Mouse (Mus musculus) liver, embryonic 12.5 days (tissue): ENCODE results near the gene Cirbp. TPM values are rescaled to one million over a fixed set of nuclear protein-coding genes. Genes with fewer than 3 reads are reported as not detected.
"Not testable (repeated sequence)": the region's sequence is repeated elsewhere in the genome, so short reads cannot be mapped to it uniquely, and the experiment has no call there.

ENCODE experiments used
- ATAC-seq: fragments of 200-750 bp; cut with Nextera tagmentation; 2 replicates; pipeline ENCODE4 v1.8.0; 2017; ENCODE audit warnings: moderate number of reproducible peaks, mild to moderate bottlenecking, moderate library complexity
- H3K27ac ChIP-seq: fragments of 300-500 bp; sonication (generic); 2 replicates; pipeline ENCODE4 v1.5.1; 2016; ENCODE audit warnings: mild to moderate bottlenecking
- H3K27me3 ChIP-seq: fragments of 300-500 bp; sonication (generic); replicated peaks from 2 replicates; pipeline ENCODE4 v1.6.1; 2016; ENCODE audit warnings: mild to moderate bottlenecking, moderate library complexity
- H3K36me3 ChIP-seq: fragments of 300-500 bp; sonication (generic); 2 replicates; pipeline ENCODE4 v1.6.1; 2016; ENCODE audit warnings: mild to moderate bottlenecking, moderate library complexity
- H3K4me1 ChIP-seq: fragments of 300-500 bp; sonication (generic); 2 replicates; pipeline ENCODE4 v1.6.1; 2016
- H3K4me2 ChIP-seq: fragments of 300-500 bp; sonication (generic); 2 replicates; pipeline ENCODE4 v1.6.1; 2016; ENCODE audit warnings: mild to moderate bottlenecking, moderate library complexity
- H3K4me3 ChIP-seq: fragments of 300-500 bp; sonication (generic); 2 replicates; pipeline ENCODE4 v1.5.1; 2016; ENCODE audit warnings: mild to moderate bottlenecking, moderate library complexity
- H3K9ac ChIP-seq: fragments of 300-500 bp; sonication (generic); 2 replicates; pipeline ENCODE4 v1.6.1; 2016; ENCODE audit warnings: mild to moderate bottlenecking, moderate library complexity
- H3K9me3 ChIP-seq: fragments of 300-500 bp; sonication (generic); replicated peaks from 2 replicates; pipeline ENCODE4 v1.6.1; 2016; ENCODE audit warnings: mild to moderate bottlenecking, moderate library complexity
- WGBS: fragments of 180-500 bp; shearing (Covaris S2); methylation state at CpG from one replicate; pipeline ENCODE4 v1.1.7; 2016; ENCODE audit not compliant: insufficient replicate concordance; 5-methylcytosine and 5-hydroxymethylcytosine counted together
- polyA plus RNA-seq: library from polyadenylated mRNA; unstranded; fragments of >200 nt; fragmentation: Nextera tagmentation; extraction: Ambion mirVana; gene quantifications from 2 replicates; pipeline ENCODE4 v1.2.1, GENCODE M21; 2016

The Cirbp gene
- polyA plus RNA-seq, 1 experiment from 2014 or later = 22.1 TPM

DNA sequence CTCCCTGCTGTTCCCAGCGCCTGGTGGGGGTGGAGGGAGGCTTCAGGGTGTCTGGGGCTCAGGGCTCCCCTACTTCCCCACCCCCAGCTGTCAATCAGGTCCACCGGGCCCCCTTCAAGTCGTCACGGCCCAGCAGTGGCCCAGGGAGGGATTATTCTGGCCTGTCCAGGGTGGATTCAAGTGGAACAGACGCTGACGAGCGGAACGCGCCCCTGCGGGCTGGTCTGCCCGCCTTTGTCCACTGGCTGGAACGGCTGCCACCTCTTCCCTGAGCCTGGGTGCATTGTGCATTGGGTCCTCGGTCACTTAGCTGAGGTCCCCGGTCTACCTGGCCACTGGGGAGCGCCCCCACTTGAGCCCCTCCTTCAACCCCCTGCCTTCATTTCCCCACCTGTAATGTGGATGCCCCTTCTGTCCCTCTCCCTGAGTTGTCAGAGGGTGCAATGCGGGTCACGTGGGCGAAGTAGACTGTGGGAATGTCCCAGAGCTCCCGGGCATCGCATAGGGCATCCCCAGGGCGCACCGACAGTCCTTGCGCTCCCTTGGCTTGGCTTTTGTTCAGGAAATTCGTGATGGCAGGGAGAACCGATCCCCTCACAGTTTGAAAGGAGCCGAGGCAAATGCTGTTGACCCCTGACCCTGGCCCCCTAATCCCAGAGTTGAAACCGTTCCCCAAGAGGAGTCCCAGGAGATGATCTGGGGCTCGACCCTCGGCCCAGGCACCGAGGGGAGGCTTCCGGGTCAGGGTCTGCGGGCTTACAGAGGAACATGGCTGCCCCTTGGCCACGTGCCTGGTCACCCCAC lies 31.2 kb downstream of the Cirbp start:
- 74% methylated on average over 33 of the region's 33 CpGs for WGBS
- no peak for ATAC-seq
- peaks cover 17% of the 10 kb centered on the region for H3K4me1 ChIP-seq
- no peak overlapping the region for H3K4me2 ChIP-seq
- no peaks in the 10 kb centered on the region for H3K9me3 ChIP-seq
- no peaks in the 10 kb centered on the region for H3K36me3 ChIP-seq
- peaks cover 52% of the 10 kb centered on the region for H3K27me3 ChIP-seq
- H3K9ac ChIP-seq = no peak overlapping the region
- H3K27ac ChIP-seq = no peak overlapping the region
- H3K4me3 ChIP-seq = no peak overlapping the region

DNA sequence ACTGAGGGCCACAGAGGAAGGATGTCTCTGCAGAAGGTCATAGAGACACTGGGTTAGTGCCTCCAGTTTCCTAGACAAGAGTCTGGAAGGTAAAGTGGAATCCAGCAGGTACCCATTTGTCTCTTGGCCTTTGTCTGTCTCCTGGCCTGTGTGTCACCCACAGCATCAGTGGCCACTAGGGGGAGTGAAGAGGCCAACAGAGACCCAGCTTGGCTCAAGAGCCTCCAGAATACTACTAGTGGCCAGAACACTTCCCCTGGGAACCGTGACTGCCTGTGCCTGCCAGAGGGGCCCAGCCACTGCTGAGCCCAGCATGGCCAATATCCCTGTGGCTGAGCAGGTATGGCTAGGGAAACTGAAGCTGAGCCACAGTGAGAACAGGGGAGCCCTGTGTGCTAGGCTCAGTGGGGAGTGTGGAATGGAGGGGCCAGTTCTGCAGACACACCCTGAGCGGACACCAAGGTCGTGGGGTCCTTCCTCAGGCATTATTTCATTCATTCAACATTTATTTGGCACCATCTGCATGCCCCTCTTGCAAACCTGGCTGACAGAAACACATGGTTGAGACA lies 33.7 kb downstream of the Cirbp start:
- peak; percentile 76; the same call in 1 of the 2 replicates for ATAC-seq
- Histone ChIP-seq H3K4me2 (no peak overlapping the region), H3K36me3 (no peaks in the 10 kb centered on the region), H3K9me3 (no peaks in the 10 kb centered on the region), H3K4me3 (no peak overlapping the region), H3K9ac (no peak overlapping the region), H3K4me1 (peaks cover 3% of the 10 kb centered on the region; the same call in 1 of the 2 replicates), H3K27me3 (peaks cover 34% of the 10 kb centered on the region; the same call in 1 of the 2 replicates), H3K27ac (no peak overlapping the region)
- WGBS = 40% methylated on average over 3 of the region's 3 CpGs

DNA sequence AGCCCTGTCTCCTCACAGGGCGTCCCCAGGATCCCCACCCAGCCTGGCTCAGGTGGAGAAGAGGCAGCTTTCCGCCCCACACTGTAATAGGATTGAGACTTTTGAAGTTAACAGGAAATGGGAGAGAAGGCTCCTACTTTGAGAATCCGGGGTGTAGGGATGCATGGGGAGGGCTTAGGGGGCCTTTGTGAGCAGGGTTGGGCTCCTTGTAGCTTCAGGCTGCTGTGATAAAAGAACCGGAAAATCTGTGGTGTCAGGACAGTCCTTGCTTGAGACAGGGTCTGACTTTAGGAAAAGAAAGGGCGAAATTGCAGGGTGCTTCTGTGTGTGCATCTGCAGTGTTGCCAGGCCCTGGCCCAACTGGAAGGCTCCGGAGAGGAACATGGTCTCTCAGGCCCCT lies 34.7 kb downstream of the Cirbp start:
- H3K4me3 ChIP-seq = no peak overlapping the region
- no peak for ATAC-seq

DNA sequence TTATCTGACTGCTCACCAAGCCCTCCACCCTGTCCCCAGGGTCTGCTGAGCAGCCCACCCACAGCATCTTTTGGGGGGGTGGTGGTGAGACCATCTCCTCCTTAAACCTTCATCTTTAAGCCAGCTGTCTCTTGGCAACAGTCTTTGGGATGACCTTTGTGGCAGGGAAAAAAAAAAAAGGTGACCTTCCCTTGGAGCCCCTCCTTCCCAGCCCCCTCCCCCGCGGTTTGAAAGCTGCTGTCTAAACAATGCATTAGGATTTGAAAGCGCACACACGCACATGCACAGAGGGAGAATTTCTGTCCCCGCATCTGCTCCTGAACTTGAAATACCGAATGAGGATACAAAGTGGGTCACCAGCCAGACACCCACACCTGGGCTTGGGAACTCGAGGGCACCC lies 38.3 kb downstream of the Cirbp start:
- ATAC-seq = no peak
- Histone ChIP-seq H3K9me3 (no peaks in the 10 kb centered on the region), H3K4me2 (no peak overlapping the region), H3K36me3 (no peaks in the 10 kb centered on the region), H3K4me1 (peaks cover 3% of the 10 kb centered on the region; the same call in 1 of the 2 replicates), H3K4me3 (no peak overlapping the region), H3K27me3 (peaks cover 49% of the 10 kb centered on the region), H3K27ac (no peak overlapping the region), H3K9ac (no peak overlapping the region)
- 45% methylated on average over 7 of the region's 7 CpGs for WGBS

More for the DNA sequence above, 34.7 kb downstream of the Cirbp start:
- H3K36me3 ChIP-seq = no peaks in the 10 kb centered on the region
- no peak overlapping the region for H3K9ac ChIP-seq
- no peak overlapping the region for H3K4me2 ChIP-seq
- 60% methylated on average over 6 of the region's 6 CpGs for WGBS
- H3K9me3 ChIP-seq = no peaks in the 10 kb centered on the region
- H3K4me1 ChIP-seq = peaks cover 3% of the 10 kb centered on the region; the same call in 1 of the 2 replicates
- no peak overlapping the region for H3K27ac ChIP-seq
- peaks cover 36% of the 10 kb centered on the region for H3K27me3 ChIP-seq

DNA sequence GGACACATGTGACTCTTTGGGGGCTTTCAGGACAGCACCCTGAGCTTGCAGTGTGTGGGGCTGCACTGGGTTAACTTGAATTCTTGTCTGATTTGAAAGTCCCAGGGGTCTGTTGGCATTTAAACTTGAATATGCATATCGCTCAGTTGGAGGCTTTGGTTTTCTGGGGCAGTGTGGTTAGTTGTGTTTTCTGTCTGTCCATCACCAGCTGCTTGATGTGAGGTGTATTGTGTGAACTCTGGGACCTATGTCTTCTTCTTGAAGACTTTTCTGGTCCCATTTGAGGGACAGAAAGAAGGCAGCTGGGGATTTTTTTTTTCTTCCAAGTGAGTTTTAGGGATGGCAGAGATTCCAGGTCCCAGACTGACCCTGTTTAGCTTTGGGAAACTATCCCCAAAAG lies 41.4 kb downstream of the Cirbp start:
- Histone ChIP-seq H3K4me1 (no peaks in the 10 kb centered on the region), H3K36me3 (no peaks in the 10 kb centered on the region), H3K9ac (no peak overlapping the region), H3K4me2 (no peak overlapping the region), H3K4me3 (no peak overlapping the region), H3K27ac (no peak overlapping the region), H3K27me3 (peaks cover 50% of the 10 kb centered on the region), H3K9me3 (no peaks in the 10 kb centered on the region)
- 54% methylated on average over 1 of the region's 1 CpGs for WGBS
- no peak for ATAC-seq

DNA sequence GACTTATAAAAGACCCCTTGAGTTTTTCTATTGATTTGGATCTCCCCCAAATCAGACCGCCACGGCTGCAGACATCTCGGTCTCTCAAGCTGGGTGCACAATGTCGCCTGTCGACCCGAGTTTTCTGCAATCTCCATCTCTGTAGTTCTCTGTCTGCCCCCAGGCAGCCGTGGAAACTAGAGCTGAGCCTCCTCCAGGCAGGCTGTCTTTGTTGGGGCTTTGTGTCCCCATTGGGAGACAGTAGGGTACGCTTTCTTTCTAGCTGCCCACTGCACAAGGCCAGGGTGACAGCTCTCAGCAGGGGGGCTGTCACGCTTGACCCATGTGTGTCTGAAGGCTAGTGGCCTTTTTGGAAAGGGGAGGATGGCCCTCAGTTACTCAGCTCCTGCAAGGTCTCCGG lies 41.9 kb downstream of the Cirbp start:
- Histone ChIP-seq H3K4me2 (no peak overlapping the region), H3K9me3 (no peaks in the 10 kb centered on the region), H3K4me3 (no peak overlapping the region), H3K36me3 (no peaks in the 10 kb centered on the region), H3K27me3 (peaks cover 50% of the 10 kb centered on the region), H3K27ac (no peak overlapping the region), H3K4me1 (no peaks in the 10 kb centered on the region), H3K9ac (no peak overlapping the region)
- no peak for ATAC-seq
- WGBS = 66% methylated on average over 10 of the region's 10 CpGs

DNA sequence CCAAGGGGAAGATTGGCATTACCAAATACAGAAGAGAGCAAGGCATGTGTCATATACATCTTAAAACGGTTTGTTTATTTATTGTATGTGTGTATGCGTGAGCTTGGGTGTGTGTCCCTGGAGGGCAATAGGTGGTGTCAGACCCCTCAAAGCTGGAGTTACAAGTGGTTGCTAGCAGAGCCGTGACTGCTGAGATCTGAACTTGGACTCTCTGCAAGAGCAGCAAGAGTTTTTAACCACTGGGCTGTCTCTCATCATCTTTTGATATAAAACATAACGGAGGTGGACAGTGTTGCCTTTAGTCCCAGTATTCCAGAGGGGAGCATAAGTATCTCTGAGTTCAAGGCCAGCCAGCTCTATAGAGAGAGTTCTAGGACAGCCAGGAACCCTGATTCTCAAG lies 42.5 kb downstream of the Cirbp start:
- Histone ChIP-seq H3K9me3 (no peaks in the 10 kb centered on the region), H3K36me3 (no peaks in the 10 kb centered on the region), H3K27ac (no peak overlapping the region), H3K4me1 (no peaks in the 10 kb centered on the region), H3K4me3 (no peak overlapping the region), H3K4me2 (no peak overlapping the region), H3K27me3 (peaks cover 50% of the 10 kb centered on the region), H3K9ac (no peak overlapping the region)
- 76% methylated on average over 4 of the region's 4 CpGs for WGBS
- ATAC-seq = no peak

DNA sequence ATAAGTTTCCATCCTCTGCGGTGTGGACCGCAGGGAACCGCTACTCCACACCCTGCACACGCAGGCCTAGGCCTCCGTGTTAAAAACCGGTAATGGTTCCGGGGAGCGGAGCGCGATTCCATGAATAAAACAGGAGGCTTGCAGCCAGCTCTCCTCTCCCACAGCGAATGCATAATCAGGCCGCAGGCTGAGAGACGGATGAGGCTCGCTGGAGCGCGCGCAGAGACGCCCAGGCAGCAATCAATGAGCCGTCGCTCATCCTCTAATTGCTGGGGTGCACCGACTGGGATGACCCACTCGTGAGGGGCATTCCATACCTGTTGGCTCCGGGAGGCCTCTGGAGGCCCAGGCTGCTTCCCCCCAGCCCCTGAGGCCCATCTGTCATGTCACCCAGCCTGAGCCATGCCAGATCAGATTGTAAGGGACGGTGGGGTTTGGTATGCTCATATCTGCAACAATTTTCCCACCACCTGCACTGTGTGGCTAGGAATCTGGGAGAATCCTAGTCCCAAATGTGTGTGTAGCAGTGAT lies 43.1 kb downstream of the Cirbp start:
- H3K4me1 ChIP-seq = no peaks in the 10 kb centered on the region
- ATAC-seq = no peak
- no peaks in the 10 kb centered on the region for H3K9me3 ChIP-seq
- H3K27ac ChIP-seq = no peak overlapping the region
- peaks cover 50% of the 10 kb centered on the region for H3K27me3 ChIP-seq
- no peak overlapping the region for H3K4me2 ChIP-seq
- H3K9ac ChIP-seq = 0 out of 2 replicates have a peak overlapping the region, but pooled peaks have one; percentile 32
- H3K36me3 ChIP-seq = no peaks in the 10 kb centered on the region
- H3K4me3 ChIP-seq = no peak overlapping the region
- 44% methylated on average over 24 of the region's 24 CpGs for WGBS

DNA sequence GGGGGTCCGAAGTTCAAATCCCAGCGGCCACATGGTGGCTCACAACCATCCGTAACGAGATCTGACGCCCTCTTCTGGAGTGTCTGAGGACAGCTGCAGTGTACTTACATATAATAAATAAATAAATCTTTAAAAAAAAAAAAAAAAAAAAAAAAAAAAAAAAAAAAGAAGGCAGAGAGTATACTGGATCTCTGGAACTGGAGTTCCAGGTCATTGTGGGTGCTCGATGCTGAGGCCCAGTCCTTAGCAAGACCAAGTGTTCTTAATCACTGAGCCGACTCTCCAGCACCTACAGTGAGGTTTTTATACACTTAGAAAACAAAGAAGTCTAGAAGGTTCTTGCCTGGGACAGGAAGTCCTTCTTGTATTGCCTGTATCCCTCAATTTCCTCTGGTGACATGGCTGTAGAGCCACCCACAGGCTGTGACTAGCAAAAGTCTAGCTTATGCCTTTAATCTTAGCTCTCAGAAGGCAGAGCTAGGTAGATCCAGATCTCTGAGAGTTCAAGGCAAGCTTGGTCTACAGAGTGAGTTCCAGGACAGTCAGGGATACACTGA lies 45.8 kb downstream of the Cirbp start:
- 63% methylated on average over 7 of the region's 7 CpGs for WGBS
- not testable (repeated sequence) for H3K4me2 ChIP-seq, H3K4me1 ChIP-seq, H3K27ac ChIP-seq, H3K4me3 ChIP-seq, H3K9me3 ChIP-seq, ATAC-seq, H3K9ac ChIP-seq, H3K36me3 ChIP-seq
- peaks cover 32% of the 10 kb centered on the region for H3K27me3 ChIP-seq

DNA sequence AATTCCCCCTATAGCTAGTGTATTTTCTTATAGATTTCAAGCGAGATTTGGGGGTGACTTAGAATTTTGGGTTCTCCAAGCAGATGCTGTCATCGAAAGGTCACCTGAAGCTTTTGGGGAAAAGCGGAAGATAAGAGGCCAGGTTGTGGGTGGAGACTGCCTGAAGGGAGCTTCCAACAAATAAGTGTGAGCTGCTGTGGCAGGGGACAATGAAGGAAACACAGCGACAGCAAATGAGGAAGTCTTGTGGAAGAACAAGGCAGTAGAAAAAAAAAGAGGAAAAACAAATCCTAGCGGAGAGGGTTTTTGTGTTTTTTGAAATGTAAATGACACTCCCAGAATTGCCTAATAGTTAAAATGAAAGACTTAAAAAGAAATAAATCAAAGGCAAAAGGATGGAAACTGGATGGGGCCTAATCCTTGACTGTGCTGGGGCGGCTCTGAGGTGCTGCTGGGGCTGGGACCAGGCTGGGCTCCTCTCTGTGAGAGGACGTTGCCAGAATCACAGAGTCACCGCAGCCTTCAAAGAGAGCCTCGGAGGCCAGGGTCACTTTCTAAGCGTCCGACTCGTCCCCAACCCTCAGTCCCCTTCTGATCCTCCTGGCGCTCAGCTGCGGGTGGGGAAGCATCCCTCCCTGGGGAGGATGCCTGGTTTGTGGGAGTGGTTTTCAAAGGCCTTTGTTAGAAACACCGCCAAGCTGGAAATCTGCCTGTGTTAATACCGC lies 49.4 kb downstream of the Cirbp start:
- Histone ChIP-seq H3K4me2 (no peak overlapping the region), H3K9me3 (no peaks in the 10 kb centered on the region), H3K9ac (no peak overlapping the region), H3K4me1 (no peaks in the 10 kb centered on the region), H3K4me3 (no peak overlapping the region), H3K36me3 (no peaks in the 10 kb centered on the region), H3K27ac (no peak overlapping the region), H3K27me3 (peaks cover 25% of the 10 kb centered on the region)
- no peak for ATAC-seq
- 20% methylated on average over 16 of the region's 16 CpGs for WGBS

DNA sequence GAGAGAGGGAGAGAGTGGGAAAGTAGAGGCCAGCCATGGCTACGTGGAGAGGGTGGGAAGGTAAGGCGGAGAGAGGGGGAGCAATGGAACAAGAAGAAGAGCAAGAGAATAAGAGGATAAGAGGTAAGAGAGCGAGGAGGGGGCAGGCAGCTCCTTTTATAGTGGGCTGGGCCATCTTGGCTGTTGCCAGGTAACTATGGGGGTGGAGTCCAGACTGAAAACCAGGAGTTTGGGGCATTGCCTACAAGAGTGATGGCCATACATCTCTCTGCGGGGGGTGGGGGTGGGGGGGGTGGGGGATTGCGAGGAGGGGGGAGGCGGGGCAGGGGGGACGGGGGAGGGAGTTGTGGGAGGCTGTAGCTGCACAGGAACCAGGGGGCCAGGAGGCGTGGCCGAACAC lies 54.9 kb downstream of the Cirbp start:
- 37% methylated on average over 8 of the region's 9 CpGs for WGBS
- H3K27me3 ChIP-seq = peaks cover 49% of the 10 kb centered on the region
- H3K9me3 ChIP-seq = no peaks in the 10 kb centered on the region
- H3K9ac ChIP-seq = no peak overlapping the region
- no peak for ATAC-seq
- H3K4me2 ChIP-seq = no peak overlapping the region
- no peak overlapping the region for H3K4me3 ChIP-seq
- H3K36me3 ChIP-seq = no peaks in the 10 kb centered on the region
- H3K27ac ChIP-seq = no peak overlapping the region
- peaks cover 3% of the 10 kb centered on the region for H3K4me1 ChIP-seq
